Mouse (Mus musculus) gonadal fat pad, adult 2 months (tissue): ENCODE measurements around the gene Rnf183. TPM values are rescaled to one million over a fixed set of nuclear protein-coding genes. Genes with fewer than 3 reads are reported as not detected.

Experiments
- DNase-seq: peaks from one replicate; pipeline ENCODE4 v3.0.0-alpha.2; 2012; ENCODE audit warnings: low read depth
- polyA plus RNA-seq: library from polyadenylated mRNA; depleted of rRNA; stranded (reverse); fragments of >200 nt; gene quantifications from 2 replicates; pipeline ENCODE4 v1.2.3, GENCODE M21; 2012

Rnf183 gene
- polyA plus RNA-seq, 1 experiment: 7.8 TPM

- no peak for DNase-seq
Observed at GRCm38 (mm10) chr4:62430678-62431077, 4.4 kb downstream of the Rnf183 start.

DNA sequence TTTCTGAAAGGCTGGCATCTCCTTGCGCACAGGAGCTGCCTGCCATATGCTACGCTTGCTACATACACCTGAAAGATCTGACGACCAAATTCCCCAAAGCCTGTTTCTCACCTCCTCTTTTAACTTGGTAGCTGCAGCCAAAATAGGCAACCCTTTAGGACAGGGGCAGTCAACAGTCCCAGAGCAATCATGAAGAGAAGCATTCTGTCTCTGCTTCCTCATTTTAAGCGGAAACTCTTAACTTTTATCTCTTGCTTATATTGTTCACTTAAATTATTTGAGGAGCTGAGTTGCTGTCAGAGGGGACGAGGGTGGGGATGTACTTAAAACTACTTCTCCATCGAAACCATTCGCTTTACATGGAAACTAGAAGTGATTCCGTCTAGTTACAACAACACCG, 5.4 kb downstream of the Rnf183 start:
- no peak for DNase-seq

- DNase-seq: no peak
Observed at GRCm38 (mm10) chr4:62427978-62428758, 6.9 kb downstream of the Rnf183 start.

GRCm38 (mm10) chr4:62425891-62426290, 9.2 kb downstream of the Rnf183 start:
- peak; percentile 75 for DNase-seq

DNA sequence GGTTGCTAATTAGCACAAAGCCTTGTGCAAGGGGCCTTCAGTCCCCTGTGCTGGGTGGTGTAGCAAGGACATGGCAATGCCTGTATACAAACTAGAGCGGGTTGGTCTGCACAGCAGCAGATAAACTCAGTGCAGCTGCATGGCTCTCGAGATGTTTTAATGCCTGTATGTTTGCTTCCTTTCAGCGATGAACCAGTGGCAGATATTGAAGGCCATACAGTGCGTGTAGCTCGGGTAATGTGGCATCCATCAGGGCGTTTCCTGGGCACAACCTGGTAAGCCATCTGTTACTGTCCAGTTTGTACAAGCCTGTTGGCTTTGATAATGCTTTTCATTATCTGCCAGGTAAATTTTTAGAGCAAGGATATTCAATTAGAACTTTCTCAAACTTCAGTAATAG, 16.0 kb downstream of the Rnf183 start:
- DNase-seq: no peak

- DNase-seq: no peak
Observed at GRCm38 (mm10) chr4:62418448-62418847, 16.6 kb downstream of the Rnf183 start.

DNA sequence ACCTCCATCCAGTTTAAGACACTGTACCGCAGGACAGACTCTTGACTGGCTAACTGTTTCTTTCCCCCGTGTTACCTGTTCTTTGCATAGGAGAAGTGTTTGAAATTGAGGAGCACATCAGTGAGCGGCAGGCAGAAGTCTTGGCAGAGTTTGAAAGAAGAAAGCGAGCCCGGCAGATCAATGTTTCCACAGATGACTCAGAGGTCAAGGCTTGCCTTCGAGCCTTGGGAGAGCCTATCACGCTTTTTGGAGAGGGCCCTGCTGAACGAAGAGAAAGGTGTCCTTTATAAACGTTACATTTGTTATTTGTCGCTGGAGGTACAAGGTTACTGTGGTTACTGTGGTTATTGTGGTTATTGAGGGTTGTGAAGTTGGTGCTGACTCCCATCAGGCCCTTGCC, 23.4 kb downstream of the Rnf183 start:
- no peak for DNase-seq

DNA sequence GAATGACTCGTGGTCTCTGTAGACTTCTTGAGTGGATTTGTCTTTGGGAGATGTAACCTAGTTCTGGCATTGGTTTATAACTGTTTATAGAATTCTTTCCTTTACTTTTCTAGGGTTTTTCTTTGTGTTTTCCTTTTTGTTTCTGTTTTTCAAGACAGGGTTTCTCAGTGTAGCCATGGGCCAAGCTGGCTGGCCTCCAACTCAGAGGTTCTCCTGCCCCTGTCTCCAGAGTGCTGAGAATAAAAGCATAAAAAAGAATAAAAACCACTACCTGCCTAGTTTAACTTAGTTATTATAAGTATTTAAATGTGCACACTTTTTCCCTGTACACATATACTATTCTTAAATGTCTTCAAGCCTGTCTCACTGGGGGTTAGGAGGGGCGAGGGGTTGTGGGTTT, 24.7 kb downstream of the Rnf183 start:
- no peak for DNase-seq

DNA sequence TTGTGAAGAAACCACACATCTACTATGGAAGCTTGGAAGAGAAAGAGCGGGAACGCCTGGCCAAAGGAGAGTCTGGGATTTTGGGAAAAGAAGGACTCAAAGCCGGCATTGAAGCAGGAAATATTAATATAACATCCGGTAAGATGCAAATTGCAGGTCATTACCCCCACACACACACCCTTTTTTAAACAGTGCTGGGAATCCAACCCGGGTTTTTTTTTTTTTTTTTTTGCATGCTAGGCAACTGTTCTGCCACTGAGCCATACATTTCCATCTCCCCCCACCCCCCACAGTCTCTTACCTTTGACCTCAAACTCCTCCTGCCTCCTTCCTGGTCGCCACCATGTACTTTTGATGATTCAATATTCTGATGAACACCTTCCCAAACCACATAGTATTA, 25.4 kb downstream of the Rnf183 start:
- no peak for DNase-seq

DNA sequence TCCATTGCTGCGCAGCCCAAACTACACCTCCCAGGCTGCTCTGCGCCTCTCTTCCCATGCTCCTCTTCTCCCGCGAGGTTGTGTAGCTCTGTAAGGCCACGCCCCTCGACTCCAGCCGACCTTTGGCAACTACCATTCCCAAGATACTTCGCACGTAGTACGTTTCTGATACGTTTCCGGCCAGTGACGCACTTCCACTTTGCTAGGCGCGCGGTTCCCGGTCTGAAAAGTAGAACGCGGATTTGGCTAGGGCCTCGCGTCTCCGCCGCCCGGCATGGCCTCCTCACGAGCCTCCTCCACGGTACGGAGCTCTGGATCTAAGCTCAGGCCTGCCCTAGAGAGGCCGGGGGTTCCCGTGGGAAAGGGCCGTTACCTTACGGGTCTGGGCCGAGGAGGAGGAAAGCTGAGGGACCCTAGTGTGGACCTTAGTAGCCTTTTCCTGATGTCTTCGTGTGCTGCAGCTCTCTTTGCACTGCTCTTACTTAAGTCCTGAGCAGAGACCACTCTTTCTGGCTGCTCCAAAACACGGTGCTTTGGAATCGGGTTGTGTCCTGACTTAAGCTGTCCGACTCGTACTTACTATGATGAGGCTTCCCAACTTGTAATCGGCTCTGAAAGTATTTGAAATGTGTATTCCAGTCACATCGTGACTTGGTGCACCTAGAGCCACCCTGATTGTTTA, 26.3 kb downstream of the Rnf183 start, which contains the start of the genes Cdc26 and Prpf4:
Gene Cdc26, minus strand, starts transcription at position 42 of the 682 bp plus-strand sequence.
Gene Prpf4, plus strand, starts transcription at position 197 of the 682 bp plus-strand sequence.
- DNase-seq: peak; percentile 89

- no peak for DNase-seq
Observed at GRCm38 (mm10) chr4:62407730-62408582, 27.1 kb downstream of the Rnf183 start.

- DNase-seq: no peak
Observed at GRCm38 (mm10) chr4:62406133-62406532, 28.9 kb downstream of the Rnf183 start.

DNA sequence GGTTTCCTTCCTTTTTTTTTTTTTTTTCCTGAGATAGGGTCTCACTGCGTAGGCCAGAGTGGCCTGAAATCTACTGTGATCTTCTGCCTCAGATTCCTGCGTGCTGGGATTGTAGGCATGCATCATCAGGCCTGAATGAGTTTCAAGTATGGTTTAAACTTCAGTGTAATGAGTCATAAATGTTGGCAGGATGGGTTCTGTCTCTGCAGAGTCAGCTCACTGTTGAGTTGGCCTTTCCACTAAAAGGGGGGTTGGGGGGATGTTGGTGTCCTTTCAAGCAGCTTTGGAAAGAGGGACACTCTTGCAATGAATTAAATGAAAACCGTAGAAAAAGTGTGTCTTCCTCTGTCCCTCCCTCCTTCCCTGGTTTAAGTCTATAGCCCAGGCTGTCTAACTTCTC, 36.1 kb downstream of the Rnf183 start:
- no peak for DNase-seq

DNA sequence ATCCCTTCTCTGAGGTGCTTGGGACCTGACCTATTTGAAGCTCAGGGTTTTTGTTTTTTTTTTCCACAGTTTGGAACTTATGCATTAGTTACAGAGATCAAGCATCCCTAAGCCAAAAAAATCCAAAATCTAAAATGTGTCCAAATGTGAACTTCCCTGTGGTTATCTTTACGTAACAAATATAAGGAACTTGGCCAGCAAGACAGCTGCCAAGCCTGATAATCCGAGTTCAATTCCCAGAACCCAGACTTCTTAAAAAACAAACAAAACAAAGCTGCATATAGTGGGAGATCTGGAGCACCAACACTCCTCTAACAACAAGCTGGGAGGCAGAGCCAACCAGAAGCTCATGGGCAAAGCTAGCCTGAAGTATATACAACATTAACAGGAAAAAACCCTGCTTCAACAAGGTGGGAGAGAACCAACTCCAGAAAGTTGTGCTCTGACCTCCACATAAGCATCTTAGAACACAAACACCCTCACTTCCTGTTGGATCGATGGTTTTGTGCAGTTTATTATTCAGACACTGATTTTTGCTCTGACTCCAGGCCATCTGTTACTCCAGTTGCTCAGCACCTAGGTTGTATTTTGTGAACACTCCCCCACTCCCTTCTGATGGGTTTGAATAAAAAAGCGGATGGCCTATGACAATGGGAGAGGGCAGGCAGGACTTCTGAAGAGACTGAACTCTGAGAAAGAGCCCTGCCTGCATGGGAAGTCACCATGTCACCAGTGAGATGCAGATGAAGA, 37.3 kb downstream of the Rnf183 start:
- no peak for DNase-seq

DNA sequence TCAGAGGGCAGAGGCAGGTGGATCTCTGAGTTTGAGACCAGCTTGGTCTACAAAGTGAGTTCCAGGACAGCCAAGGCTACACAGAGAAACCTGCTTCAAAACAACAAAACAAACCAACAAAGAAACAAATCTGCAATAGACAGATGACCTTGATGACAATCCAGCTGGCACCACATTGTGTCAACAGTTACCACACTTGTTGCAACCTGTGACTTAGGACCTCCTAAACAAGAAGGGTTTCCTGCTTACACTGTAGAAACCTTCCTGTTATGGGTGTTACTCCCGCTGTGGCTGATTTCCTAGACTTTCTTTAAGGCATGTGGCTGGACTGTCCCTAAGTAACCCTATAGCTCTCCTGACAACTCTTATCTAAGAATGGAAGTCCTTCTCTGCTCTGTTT, 39.2 kb downstream of the Rnf183 start:
- DNase-seq: no peak

GRCm38 (mm10) chr4:62393459-62393858, 41.6 kb downstream of the Rnf183 start:
- DNase-seq: no peak

DNA sequence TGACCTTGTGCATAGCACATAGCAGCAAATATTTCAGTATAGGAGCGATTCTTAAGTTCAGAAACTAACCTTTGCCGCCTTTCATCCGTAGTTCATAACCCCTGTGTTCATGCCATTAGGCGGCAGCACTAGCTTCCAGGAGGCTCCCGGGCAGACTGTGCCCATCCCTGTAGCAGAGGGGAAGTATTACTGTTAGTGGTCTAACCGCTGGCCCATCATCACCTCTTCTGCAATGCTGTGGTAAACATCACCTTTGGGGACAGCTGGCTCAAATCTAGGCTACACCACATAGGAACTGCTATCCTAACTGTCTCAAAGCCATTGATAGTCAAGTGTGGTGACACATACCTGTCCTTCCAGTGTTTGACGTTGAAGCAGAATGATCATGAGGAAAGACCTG, 43.2 kb downstream of the Rnf183 start:
- no peak for DNase-seq

DNA sequence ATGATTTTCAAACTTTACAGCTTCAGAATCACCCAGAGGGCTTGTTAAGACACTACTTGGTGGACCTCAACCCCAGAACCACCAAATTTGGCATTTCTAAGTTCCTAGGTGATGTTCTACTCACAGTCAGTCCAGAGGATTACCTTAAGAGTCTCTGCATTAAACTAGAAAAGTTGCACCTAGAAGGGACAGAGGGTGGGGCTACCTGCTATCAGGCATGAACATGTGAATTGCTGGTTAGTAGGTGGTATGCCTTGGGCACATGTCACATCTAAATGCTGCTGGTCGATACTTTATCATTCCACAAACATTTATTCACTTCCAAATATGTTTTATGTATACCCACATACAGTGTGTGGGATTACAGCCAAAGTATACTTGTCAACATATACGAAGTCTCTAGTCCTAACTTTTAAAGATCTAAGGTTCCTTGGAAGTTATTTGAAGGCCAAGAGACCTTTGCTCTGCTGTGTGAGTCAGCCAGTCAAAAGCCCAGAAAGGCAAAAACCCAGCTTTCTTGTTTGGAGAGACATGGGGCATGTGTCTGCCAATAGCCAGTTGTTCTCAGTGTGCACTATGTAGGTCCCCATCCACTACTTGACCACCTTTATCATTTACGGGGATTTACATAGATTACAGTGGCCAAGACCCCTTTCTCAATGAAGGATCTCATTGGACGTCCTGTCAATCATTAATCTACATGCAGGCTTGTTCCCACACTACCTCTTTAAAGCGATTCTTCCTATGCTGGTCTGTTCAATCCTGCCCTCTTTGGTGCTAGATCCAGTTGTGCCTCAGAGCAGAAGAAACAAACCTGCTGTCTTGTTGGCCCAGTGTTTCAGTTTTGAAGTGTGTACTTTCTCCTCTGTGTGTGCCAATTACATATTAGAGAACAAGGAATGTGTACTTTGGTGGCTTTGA, 45.2 kb downstream of the Rnf183 start:
- no peak for DNase-seq

- DNase-seq: no peak
Observed at GRCm38 (mm10) chr4:62385439-62385838, 49.6 kb downstream of the Rnf183 start.

- no peak for DNase-seq
Observed at GRCm38 (mm10) chr4:62384159-62384558, 50.9 kb downstream of the Rnf183 start.
